Mouse (Mus musculus) mammary gland, adult 2 months (tissue): Measurements from ENCODE around the gene Armc8. TPM values are rescaled to one million over a fixed set of nuclear protein-coding genes. Genes with fewer than 3 reads are reported as not detected.

Source experiments
- polyA plus RNA-seq: library from polyadenylated mRNA; depleted of rRNA; stranded (reverse); fragments of >200 nt; gene quantifications from 2 replicates; pipeline ENCODE4 v1.2.3, GENCODE M21; 2012; ENCODE audit warnings: low replicate concordance; rRNA removed

Armc8 gene
- polyA plus RNA-seq: 7.7 and 19.9 TPM in 2 replicates

GRCm38 (mm10) chr9:99568347-99569070 is at the start of gene Armc8:
TSS of gene Armc8 (minus strand) at chr9:99568899.

GRCm38 (mm10) chr9:99612202-99612601 is 43.5 kb upstream of the Armc8 start, which contains the start of gene A4gnt:
TSS of gene A4gnt (plus strand) at chr9:99612502.

GRCm38 (mm10) chr9:99575677-99576480 is 7.2 kb upstream of the Armc8 start, which contains the start of gene Dbr1:
TSS of gene Dbr1 (plus strand) at chr9:99575799.

GRCm38 (mm10) chr9:99451161-99451560 is 117.5 kb downstream of the Armc8 start, which contains the start of gene Nme9:
TSS of gene Nme9 (plus strand) at chr9:99451475.

GRCm38 (mm10) chr9:99437031-99437764 is 131.5 kb downstream of the Armc8 start, which contains the start of gene Mras:
TSS of gene Mras (minus strand) at chr9:99437381.

Other genes with a start within 250 kb of the Armc8 start
- 5.7 and 6.3 TPM in 2 replicates for gene Esyt3, start 210.3 kb downstream of the Armc8 start, polyA plus RNA-seq
- 9.4 and 10.1 TPM in 2 replicates for gene Mras, start 131.5 kb downstream of the Armc8 start, polyA plus RNA-seq
- gene Nme9, start 117.4 kb downstream of the Armc8 start, polyA plus RNA-seq: 0.19 TPM in 1 of 2 replicates, not detected in the other
- gene Dbr1, start 6.9 kb upstream of the Armc8 start, polyA plus RNA-seq: 7.3 and 8.5 TPM in 2 replicates
- 0.10 TPM in 1 of 2 replicates, not detected in the other for gene A4gnt, start 43.6 kb upstream of the Armc8 start, polyA plus RNA-seq
- 1.2 and 1.8 TPM in 2 replicates for gene Dzip1l, start 60.6 kb upstream of the Armc8 start, polyA plus RNA-seq
- 0.16 and 0.17 TPM in 2 replicates for gene Cldn18, start 148.4 kb upstream of the Armc8 start, polyA plus RNA-seq